Mouse (Mus musculus): Measurements from ENCODE around the gene Lrrn2. TPM values are rescaled to one million over a fixed set of nuclear protein-coding genes. Genes with fewer than 3 reads are reported as not detected.

The Lrrn2 gene
- polyA plus RNA-seq, 1 experiment from 2014 or later, result 7.6 TPM

GRCm38 (mm10) chr1:132853312-132853711 lies 26.8 kb upstream of the Lrrn2 start:
- Histone ChIP-seq H3K4me3 (no peak overlapping the region), H3K27ac (replicated peaks) (0 out of 2 replicates have a peak overlapping the region, but pooled peaks have one; percentile 6), H3K27me3 (ENCODE audit: low read depth, poor library complexity, severe bottlenecking) (no peaks in the 10 kb centered on the region), H3K36me3 (no peaks in the 10 kb centered on the region), H3K9me3 (replicated peaks) (peaks cover 9% of the 10 kb centered on the region; the same call in 1 of the 2 replicates), H3K4me1 (peaks cover 11% of the 10 kb centered on the region)
- WGBS, result 47% methylated on average over 8 of the region's 8 CpGs
- no peak for DNase-seq (ENCODE audit: low spot score)

DNA sequence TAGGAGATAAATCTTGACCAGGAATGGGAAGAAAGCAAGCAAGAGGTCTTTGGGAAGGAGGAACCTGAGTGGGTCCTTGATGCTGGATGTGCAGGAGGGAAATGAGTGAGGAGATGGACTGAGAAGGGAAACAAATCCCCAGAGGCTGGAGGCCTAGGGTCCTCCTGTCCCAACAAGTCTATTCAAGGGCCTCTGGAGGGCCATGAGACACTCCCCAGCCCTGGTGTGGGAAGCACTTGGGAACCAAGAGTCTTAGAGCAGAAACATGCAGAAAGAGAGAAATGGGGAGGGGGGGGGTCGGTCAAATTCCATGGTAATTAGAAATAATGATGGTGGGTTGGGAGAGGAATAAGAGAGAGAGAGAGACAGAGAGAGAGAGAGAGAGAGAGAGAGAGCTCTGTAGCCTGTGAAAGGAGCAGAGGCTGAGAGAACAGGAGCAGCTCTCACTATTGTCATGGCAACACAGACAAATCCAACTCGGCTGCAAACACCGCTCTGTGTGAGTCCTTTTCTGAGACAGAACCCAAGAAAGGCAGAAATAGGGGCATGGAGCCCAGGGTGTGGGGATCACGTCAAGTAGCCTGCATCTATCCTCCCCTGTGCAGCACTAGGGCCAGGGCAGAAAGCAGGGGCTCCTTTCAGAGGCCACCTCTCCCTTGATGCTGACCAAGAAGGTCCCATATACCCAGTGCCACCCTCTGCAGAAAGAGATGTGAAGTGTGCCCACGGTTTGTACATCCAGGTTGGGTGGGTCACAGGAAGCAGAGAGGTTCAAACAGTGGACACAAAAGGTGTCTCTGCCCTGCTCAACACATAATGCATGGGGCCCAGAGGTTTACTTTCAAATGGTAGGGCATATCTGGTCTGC lies 21.3 kb upstream of the Lrrn2 start:
- no peaks in the 10 kb centered on the region for H3K27me3 ChIP-seq (ENCODE audit: low read depth, poor library complexity, severe bottlenecking)
- H3K27ac ChIP-seq (replicated peaks), result peak overlapping the region; percentile 76
- WGBS, result 31% methylated on average over 5 of the region's 5 CpGs
- H3K4me3 ChIP-seq, result no peak overlapping the region
- peaks cover 22% of the 10 kb centered on the region for H3K4me1 ChIP-seq
- DNase-seq (ENCODE audit: low spot score), result peak; percentile 42
- H3K36me3 ChIP-seq, result no peaks in the 10 kb centered on the region
- H3K9me3 ChIP-seq (replicated peaks), result no peaks in the 10 kb centered on the region

GRCm38 (mm10) chr1:132864220-132864619 lies 15.9 kb upstream of the Lrrn2 start:
- Histone ChIP-seq H3K4me3 (no peak overlapping the region), H3K4me1 (peaks cover 9% of the 10 kb centered on the region), H3K36me3 (no peaks in the 10 kb centered on the region), H3K27ac (replicated peaks) (no peak overlapping the region), H3K27me3 (ENCODE audit: low read depth, poor library complexity, severe bottlenecking) (no peaks in the 10 kb centered on the region), H3K9me3 (replicated peaks) (no peaks in the 10 kb centered on the region)
- DNase-seq (ENCODE audit: low spot score), result no peak
- 83% methylated on average over 2 of the region's 2 CpGs for WGBS

DNA sequence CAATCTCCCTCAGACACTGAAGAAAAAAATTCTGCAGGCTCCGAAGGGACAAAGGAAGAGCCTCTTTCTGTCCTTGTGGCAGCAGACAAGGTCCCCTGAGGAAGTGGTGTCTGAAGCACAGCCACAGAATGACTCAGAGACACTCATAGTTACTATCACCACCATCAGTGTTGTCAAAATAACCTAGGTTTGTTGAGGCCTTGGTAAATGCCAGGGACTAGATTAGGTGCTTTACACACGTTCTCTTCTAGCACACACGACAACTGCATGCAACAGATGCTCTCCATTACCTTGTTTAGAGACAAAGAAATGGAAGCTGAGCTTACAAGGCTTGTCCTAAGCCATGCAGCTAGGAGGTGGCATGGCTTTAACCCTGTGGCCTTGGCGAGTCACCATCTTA lies 14.5 kb upstream of the Lrrn2 start:
- Histone ChIP-seq H3K27ac (replicated peaks) (no peak overlapping the region), H3K4me3 (no peak overlapping the region), H3K36me3 (no peaks in the 10 kb centered on the region), H3K27me3 (ENCODE audit: low read depth, poor library complexity, severe bottlenecking) (peaks cover 4% of the 10 kb centered on the region; the same call in 1 of the 2 replicates), H3K4me1 (no peaks in the 10 kb centered on the region), H3K9me3 (replicated peaks) (no peaks in the 10 kb centered on the region)
- no peak for DNase-seq (ENCODE audit: low spot score)
- 87% methylated on average over 4 of the region's 4 CpGs for WGBS

DNA sequence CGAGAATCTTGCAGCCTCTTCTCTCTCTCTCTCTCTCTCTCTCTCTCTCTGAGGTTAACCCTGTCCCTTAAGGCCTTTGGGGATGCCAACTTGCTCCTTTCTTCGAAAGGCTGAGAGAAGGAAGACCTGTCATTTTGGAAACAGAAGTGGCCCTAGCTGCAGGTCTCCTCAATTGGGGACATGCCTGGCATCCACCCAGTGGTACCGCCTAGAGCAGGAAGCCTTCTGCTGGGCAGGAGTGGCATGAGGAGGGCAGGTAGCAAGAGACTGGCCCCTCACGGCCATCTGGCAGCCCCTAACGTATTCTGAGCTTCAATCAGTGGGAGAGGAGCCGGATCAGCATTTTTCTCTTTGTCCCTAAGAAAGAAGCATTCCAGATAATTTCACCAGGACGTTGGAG lies 9.7 kb upstream of the Lrrn2 start:
- Histone ChIP-seq H3K4me3 (no peak overlapping the region), H3K9me3 (replicated peaks) (no peaks in the 10 kb centered on the region), H3K27me3 (ENCODE audit: low read depth, poor library complexity, severe bottlenecking) (peaks cover 5% of the 10 kb centered on the region; the same call in 1 of the 2 replicates), H3K27ac (replicated peaks) (no peak overlapping the region), H3K4me1 (no peaks in the 10 kb centered on the region), H3K36me3 (no peaks in the 10 kb centered on the region)
- DNase-seq (ENCODE audit: low spot score), result no peak
- WGBS, result 66% methylated on average over 7 of the region's 7 CpGs

DNA sequence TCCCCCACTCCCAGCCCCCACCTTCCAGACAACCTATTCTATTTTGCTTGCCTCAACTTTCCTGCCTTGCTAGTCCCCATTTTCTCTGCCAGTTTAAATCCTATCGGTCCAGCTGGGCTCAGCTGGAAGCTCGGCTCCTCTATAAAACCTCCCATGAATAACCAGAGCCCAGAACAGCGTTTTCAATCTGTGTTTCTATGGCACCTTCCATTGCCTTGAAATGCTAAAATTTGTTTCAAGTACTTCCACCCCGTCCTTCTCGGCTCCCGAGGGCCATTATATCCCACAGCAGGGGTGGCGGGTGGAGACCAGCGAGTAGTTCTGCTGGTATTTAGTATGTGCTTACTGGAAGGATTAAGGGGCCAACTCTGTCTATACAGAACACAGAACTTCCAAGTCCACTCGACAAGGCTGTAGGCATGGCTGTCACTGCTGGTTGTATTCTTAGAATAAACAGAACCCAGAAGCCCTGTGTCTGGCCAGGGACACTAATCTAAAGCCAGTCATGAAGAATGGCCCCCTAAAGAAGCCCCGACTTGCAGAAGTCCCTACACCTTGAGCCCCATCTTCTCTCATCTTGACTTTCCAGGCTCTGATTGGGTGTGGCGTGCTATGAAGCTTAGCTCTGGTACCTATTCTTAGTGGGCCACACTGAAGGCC lies 992 bp upstream of the Lrrn2 start:
- WGBS, result 12% methylated on average over 11 of the region's 11 CpGs
- no peak overlapping the region; the same call in 1 of the 2 replicates for H3K4me3 ChIP-seq
- no peak overlapping the region for H3K27ac ChIP-seq (replicated peaks)
- peaks cover 70% of the 10 kb centered on the region for H3K27me3 ChIP-seq (ENCODE audit: low read depth, poor library complexity, severe bottlenecking)
- no peaks in the 10 kb centered on the region for H3K36me3 ChIP-seq
- peak; percentile 19 for DNase-seq (ENCODE audit: low spot score)
- peaks cover 43% of the 10 kb centered on the region for H3K4me1 ChIP-seq
- no peaks in the 10 kb centered on the region for H3K9me3 ChIP-seq (replicated peaks)

GRCm38 (mm10) chr1:132879801-132880160 lies 292 bp upstream of the Lrrn2 start:
- H3K4me3 ChIP-seq, result peak overlapping the region; percentile 83
- WGBS, result 6% methylated on average over 8 of the region's 8 CpGs
- H3K36me3 ChIP-seq, result no peaks in the 10 kb centered on the region
- H3K4me1 ChIP-seq, result peaks cover 46% of the 10 kb centered on the region
- H3K27me3 ChIP-seq (ENCODE audit: low read depth, poor library complexity, severe bottlenecking), result peaks cover 77% of the 10 kb centered on the region
- peak overlapping the region; percentile 90 for H3K27ac ChIP-seq (replicated peaks)
- no peaks in the 10 kb centered on the region for H3K9me3 ChIP-seq (replicated peaks)
- DNase-seq (ENCODE audit: low spot score), result no peak

DNA sequence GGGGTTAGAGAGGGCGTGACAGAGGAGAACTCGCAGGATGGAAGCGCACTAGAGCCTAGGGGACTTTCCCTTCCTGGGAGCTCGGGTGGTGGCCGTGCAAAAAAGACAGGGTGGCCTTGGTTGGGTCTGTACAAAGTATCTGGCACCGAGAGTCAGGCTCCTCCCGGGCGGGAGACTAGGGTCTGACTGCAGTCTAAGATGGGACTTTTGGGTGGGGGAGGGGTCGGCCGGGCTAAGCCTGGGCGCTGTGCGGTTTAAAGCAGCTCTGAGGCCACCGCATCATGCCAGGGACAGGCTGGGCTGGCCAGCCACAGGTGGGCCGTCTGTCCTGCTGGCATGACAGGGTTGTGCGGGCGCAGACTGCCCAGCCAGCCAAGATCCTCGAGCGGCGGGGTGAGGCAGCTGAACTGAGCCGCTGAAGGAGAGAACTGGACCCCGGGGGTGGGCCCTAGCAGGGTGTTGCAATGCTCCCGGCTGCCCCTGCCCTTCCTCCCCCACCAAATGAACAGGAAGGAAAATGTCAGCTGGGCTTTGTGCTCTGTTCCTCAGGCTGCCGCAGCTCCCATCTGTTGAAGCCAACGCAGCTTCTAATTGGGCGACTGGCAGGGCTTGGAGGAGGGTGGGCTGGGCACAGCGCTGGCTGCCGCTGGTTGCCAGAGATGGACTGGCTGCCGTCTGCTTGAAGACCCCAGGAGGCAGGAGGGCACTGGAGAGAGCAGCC lies 1.1 kb downstream of the Lrrn2 start:
- H3K9me3 ChIP-seq (replicated peaks), result no peaks in the 10 kb centered on the region
- H3K4me3 ChIP-seq, result peak overlapping the region; percentile 83
- peak; percentile 60 for DNase-seq (ENCODE audit: low spot score)
- H3K4me1 ChIP-seq, result peaks cover 55% of the 10 kb centered on the region
- under 1% methylated on average over 28 of the region's 28 CpGs for WGBS
- H3K27ac ChIP-seq (replicated peaks), result peak overlapping the region; percentile 90
- no peaks in the 10 kb centered on the region for H3K36me3 ChIP-seq
- peaks cover 82% of the 10 kb centered on the region for H3K27me3 ChIP-seq (ENCODE audit: low read depth, poor library complexity, severe bottlenecking)

DNA sequence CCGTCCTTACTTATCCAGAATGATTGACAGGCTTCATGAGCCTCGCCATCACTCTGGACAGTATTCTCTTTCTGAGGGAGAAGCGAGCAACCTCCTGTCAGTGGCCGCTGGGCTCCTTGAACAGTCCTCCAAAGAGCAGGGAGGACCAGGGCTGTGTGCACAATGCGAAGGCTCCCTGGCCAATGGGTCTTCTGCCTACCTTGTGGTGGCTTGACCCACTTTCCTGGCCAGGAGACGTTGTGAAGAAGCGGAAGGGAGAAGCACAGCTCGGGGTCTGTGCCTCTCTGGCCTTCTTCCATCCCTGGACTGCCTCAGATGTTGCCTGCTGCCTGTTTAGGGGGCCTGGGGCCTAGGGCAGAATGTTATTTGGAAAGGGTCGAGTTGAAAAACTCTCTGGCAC lies 1.8 kb downstream of the Lrrn2 start:
- peak overlapping the region; percentile 90 for H3K27ac ChIP-seq (replicated peaks)
- 34% methylated on average over 9 of the region's 9 CpGs for WGBS
- peaks cover 61% of the 10 kb centered on the region for H3K4me1 ChIP-seq
- peak; percentile 16 for DNase-seq (ENCODE audit: low spot score)
- no peaks in the 10 kb centered on the region for H3K36me3 ChIP-seq
- peak overlapping the region; percentile 83 for H3K4me3 ChIP-seq
- peaks cover 85% of the 10 kb centered on the region for H3K27me3 ChIP-seq (ENCODE audit: low read depth, poor library complexity, severe bottlenecking)
- H3K9me3 ChIP-seq (replicated peaks), result no peaks in the 10 kb centered on the region

- H3K4me3 ChIP-seq, result no peak overlapping the region
- H3K27ac ChIP-seq (replicated peaks), result peak overlapping the region; percentile 43; the same call in 1 of the 2 replicates
- WGBS, result 51% methylated on average over 4 of the region's 4 CpGs
- H3K27me3 ChIP-seq (ENCODE audit: low read depth, poor library complexity, severe bottlenecking), result peaks cover 47% of the 10 kb centered on the region
- no peaks in the 10 kb centered on the region for H3K36me3 ChIP-seq
- H3K4me1 ChIP-seq, result peaks cover 44% of the 10 kb centered on the region
- DNase-seq (ENCODE audit: low spot score), result no peak
- no peaks in the 10 kb centered on the region for H3K9me3 ChIP-seq (replicated peaks)
These were observed 5.6 kb downstream of the Lrrn2 start for GRCm38 (mm10) chr1:132885701-132886100.

- H3K4me1 ChIP-seq, result peaks cover 36% of the 10 kb centered on the region
- H3K27me3 ChIP-seq (ENCODE audit: low read depth, poor library complexity, severe bottlenecking), result peaks cover 39% of the 10 kb centered on the region
- DNase-seq (ENCODE audit: low spot score), result no peak
- no peaks in the 10 kb centered on the region for H3K36me3 ChIP-seq
- H3K27ac ChIP-seq (replicated peaks), result no peak overlapping the region
- WGBS, result 74% methylated on average over 4 of the region's 4 CpGs
- no peak overlapping the region for H3K4me3 ChIP-seq
- H3K9me3 ChIP-seq (replicated peaks), result no peaks in the 10 kb centered on the region
These were observed 6.6 kb downstream of the Lrrn2 start for GRCm38 (mm10) chr1:132886626-132887025.

GRCm38 (mm10) chr1:132888811-132889210 lies 8.7 kb downstream of the Lrrn2 start:
- Histone ChIP-seq H3K27ac (replicated peaks) (no peak overlapping the region), H3K36me3 (peaks cover 2% of the 10 kb centered on the region; the same call in 1 of the 2 replicates), H3K9me3 (replicated peaks) (no peaks in the 10 kb centered on the region), H3K4me3 (no peak overlapping the region), H3K4me1 (peaks cover 30% of the 10 kb centered on the region), H3K27me3 (ENCODE audit: low read depth, poor library complexity, severe bottlenecking) (peaks cover 17% of the 10 kb centered on the region)
- DNase-seq (ENCODE audit: low spot score), result no peak
- 78% methylated on average over 4 of the region's 4 CpGs for WGBS

All from midbrain, embryonic 10.5 days (tissue).